Mouse (Mus musculus): ENCODE results near the gene Acsbg2. TPM values are rescaled to one million over a fixed set of nuclear protein-coding genes. Genes with fewer than 3 reads are reported as not detected.

The Acsbg2 gene
- polyA plus RNA-seq, 1 experiment, result not detected

DNA sequence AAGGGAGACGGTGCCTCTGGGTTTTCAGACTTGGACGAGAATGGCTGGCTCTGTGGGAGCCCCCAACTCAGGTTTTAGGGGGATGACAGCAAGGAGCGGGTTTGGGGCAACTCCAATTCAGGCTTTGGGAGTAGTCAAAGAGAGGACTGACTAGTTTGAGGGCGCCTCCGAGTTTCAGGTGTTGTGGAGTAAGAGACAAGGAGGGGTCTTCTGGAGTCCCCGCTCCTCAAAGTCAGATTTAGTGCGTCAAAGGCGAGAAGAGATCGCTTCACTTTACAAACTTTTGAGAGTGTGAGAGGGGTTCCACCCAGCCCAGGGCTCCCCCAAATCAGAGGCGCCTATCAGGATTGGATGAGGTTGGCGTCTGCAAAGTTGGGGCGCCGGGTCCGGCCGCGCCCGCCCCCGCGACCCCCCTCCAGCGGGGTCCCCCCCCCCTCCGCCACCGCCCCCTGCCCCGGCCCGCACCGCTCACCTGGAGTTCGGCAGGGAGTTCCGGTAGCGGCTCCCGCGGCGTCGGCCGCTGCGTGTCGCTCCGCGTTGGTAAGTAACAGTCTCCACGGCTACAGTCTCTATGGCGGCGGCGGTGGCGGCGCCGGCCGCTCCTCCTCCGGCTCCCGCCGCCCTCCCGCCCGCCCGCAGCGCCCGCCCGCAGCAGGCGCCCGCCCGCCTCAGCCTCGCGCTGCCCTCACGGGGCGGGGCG lies 43.7 kb downstream of the Acsbg2 start, which contains the start of gene Rfx2:
TSS of gene Rfx2 (minus strand) at position 603 of the 700 bp plus-strand sequence.
- TF ChIP-seq POLR2A (IDR thresholded peaks at IDR 0.05; ENCODE audit: borderline replicate concordance, low read depth, low read length), result no peak
- no peak for TF ChIP-seq CTCF (IDR thresholded peaks at IDR 0.05; ENCODE audit: low read depth, low read length)
- 0 out of 2 replicates have a peak, but pooled peaks cover 2% of the 10 kb centered on the region for H3K4me1 ChIP-seq (ENCODE audit: control insufficient read depth, insufficient read depth, low read length)

DNA sequence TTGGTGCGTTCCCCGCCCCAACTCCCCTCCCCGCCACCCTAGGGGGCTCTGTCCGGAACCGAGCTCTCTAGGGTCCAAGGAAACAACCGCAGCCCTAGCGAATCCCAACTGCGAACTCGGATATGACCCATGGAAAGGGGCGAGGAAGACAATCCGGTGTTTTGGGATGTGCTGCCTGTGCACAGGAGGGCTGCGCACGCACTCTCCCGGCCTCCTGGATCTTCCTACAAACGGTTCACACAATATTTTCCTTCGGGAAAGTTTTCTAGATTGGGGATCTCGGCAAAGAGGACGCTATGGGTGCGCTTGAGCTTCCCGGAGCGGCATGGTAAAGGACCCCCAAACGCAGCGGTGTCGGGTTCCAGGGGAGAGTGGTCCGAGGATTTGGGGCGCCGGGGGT lies 44.5 kb downstream of the Acsbg2 start:
- H3K4me3 ChIP-seq (ENCODE audit: insufficient read depth, low read length), result peak overlapping the region; percentile 4; the same call in 1 of the 2 replicates
- 0 out of 2 replicates have a peak, but pooled peaks cover 2% of the 10 kb centered on the region for H3K4me1 ChIP-seq (ENCODE audit: control insufficient read depth, insufficient read depth, low read length)
- TF ChIP-seq POLR2A (IDR thresholded peaks at IDR 0.05; ENCODE audit: borderline replicate concordance, low read depth, low read length) (no peak), CTCF (IDR thresholded peaks at IDR 0.05; ENCODE audit: low read depth, low read length) (no peak)
- no peak overlapping the region for H3K27ac ChIP-seq (ENCODE audit: insufficient read depth, low read depth, low read length)

More for the DNA sequence above, 43.7 kb downstream of the Acsbg2 start, which contains the start of gene Rfx2:
- Histone ChIP-seq H3K27ac (ENCODE audit: insufficient read depth, low read depth, low read length) (no peak within 1 kb of the TSS), H3K4me3 (ENCODE audit: insufficient read depth, low read length) (peak within 1 kb of the TSS; percentile 44)

DNA sequence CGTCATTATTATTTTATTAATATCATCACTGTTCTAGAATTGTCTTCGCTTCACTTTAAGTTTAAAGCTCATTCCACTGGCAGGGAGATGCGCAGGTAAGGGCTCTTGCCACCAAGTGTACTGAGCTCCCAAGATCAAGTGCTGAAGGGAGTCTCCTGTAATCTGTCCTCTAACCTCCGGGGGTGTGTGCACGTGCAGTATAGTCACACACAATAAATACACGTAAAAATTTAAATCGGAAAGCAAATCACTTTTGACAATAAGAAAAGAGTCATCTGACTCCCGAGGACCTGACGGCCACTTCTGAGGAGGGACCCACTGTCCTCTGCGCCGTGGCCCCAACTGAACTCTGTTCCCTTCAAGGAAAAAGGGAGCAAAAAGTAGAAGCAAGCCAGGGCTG lies 45.1 kb downstream of the Acsbg2 start:
- 0 out of 2 replicates have a peak, but pooled peaks cover 2% of the 10 kb centered on the region for H3K4me1 ChIP-seq (ENCODE audit: control insufficient read depth, insufficient read depth, low read length)
- H3K27ac ChIP-seq (ENCODE audit: insufficient read depth, low read depth, low read length), result no peak overlapping the region
- H3K4me3 ChIP-seq (ENCODE audit: insufficient read depth, low read length), result no peak overlapping the region
- TF ChIP-seq POLR2A (IDR thresholded peaks at IDR 0.05; ENCODE audit: borderline replicate concordance, low read depth, low read length) (no peak), CTCF (IDR thresholded peaks at IDR 0.05; ENCODE audit: low read depth, low read length) (no peak)

DNA sequence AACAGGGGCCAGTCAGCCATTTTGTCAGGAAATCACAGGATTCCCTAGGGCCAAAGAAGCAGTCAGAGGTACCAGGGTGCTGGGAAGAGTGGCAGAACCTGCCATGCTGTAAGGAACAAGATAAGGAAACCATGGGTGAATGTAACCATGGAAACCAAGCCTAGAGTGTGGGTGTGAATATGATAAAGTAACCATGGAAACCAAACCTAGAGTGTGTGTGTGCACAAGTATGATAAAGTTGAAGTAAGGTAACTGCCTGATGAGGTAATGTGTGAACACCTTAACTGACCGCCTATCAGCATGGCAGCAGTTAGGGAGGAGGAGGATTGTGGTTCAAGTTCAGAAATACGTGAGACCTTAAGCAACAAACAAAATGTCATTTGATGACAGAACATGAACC lies 47.5 kb downstream of the Acsbg2 start:
- TF ChIP-seq POLR2A (IDR thresholded peaks at IDR 0.05; ENCODE audit: borderline replicate concordance, low read depth, low read length) (no peak), CTCF (IDR thresholded peaks at IDR 0.05; ENCODE audit: low read depth, low read length) (no peak)
- no peak overlapping the region for H3K27ac ChIP-seq (ENCODE audit: insufficient read depth, low read depth, low read length)
- 0 out of 2 replicates have a peak, but pooled peaks cover 2% of the 10 kb centered on the region for H3K4me1 ChIP-seq (ENCODE audit: control insufficient read depth, insufficient read depth, low read length)
- H3K4me3 ChIP-seq (ENCODE audit: insufficient read depth, low read length), result no peak overlapping the region

DNA sequence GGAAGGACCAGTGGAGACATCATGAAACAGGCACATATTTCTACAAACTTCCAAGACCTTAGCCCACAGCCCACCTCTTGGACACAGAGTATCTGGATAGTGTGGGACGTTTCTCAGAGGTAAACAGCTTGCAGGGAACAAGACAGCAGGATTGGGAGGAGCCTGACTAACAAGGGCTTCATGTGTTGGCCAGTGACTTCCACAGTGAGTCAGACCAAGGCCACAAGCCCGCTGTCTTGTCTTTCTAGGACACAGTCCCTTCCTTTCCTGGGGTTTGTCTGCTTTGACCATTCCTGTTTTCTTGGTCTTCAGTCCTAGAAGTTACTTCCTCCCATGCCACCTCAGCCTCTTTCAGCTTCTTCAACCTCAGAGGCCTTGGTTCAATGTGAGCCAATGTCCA lies 50.9 kb downstream of the Acsbg2 start:
- Histone ChIP-seq H3K27ac (ENCODE audit: insufficient read depth, low read depth, low read length) (no peak overlapping the region), H3K4me1 (ENCODE audit: control insufficient read depth, insufficient read depth, low read length) (no peaks in the 10 kb centered on the region), H3K4me3 (ENCODE audit: insufficient read depth, low read length) (no peak overlapping the region)
- TF ChIP-seq CTCF (IDR thresholded peaks at IDR 0.05; ENCODE audit: low read depth, low read length) (no peak), POLR2A (IDR thresholded peaks at IDR 0.05; ENCODE audit: borderline replicate concordance, low read depth, low read length) (no peak)

DNA sequence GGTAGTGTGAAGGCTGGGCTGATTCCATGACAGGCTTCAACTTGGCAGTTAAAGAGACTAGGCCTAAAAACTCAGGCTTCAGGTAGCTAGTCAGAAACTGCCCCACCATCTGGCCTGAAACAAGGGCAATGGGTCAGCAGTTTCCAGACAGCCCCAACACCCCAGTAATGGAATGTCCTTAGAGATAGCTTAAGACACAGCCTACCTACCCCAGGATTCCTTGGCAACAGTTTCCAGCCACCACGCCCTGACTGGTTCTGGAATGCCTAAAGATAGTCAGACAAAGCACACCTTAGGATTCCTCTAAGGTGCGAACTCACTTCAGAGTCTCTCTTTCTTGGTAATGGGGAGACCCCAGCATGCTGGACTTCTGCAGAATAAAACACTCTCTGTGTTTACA lies 51.9 kb downstream of the Acsbg2 start:
- TF ChIP-seq CTCF (IDR thresholded peaks at IDR 0.05; ENCODE audit: low read depth, low read length), result no peak
- no peak for TF ChIP-seq POLR2A (IDR thresholded peaks at IDR 0.05; ENCODE audit: borderline replicate concordance, low read depth, low read length)
- no peak overlapping the region for H3K27ac ChIP-seq (ENCODE audit: insufficient read depth, low read depth, low read length)
- H3K4me3 ChIP-seq (ENCODE audit: insufficient read depth, low read length), result no peak overlapping the region
- H3K4me1 ChIP-seq (ENCODE audit: control insufficient read depth, insufficient read depth, low read length), result no peaks in the 10 kb centered on the region

DNA sequence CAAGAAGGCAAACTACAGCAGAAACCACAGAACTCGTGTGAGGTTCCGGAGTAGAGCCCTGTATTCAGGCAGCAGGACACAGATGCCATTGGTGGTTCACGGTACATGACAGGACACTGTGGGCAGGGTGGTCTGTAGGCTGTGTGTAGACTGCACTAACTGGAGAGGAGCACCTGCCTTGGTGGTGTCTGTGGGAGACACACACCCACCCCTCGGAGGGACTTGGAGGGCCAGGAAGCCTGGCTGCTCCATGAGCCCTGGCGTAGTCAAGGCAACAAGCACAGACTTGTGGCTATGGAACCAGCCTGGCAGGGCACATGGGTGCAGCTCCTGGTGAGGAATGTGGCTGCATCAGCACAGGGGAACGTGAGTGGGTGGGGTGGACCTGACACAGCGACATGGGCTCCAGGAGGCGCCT lies 54.5 kb downstream of the Acsbg2 start:
- no peaks in the 10 kb centered on the region for H3K4me1 ChIP-seq (ENCODE audit: control insufficient read depth, insufficient read depth, low read length)
- no peak for TF ChIP-seq POLR2A (IDR thresholded peaks at IDR 0.05; ENCODE audit: borderline replicate concordance, low read depth, low read length)
- TF ChIP-seq CTCF (IDR thresholded peaks at IDR 0.05; ENCODE audit: low read depth, low read length), result no peak
- H3K27ac ChIP-seq (ENCODE audit: insufficient read depth, low read depth, low read length), result no peak overlapping the region
- no peak overlapping the region for H3K4me3 ChIP-seq (ENCODE audit: insufficient read depth, low read length)

DNA sequence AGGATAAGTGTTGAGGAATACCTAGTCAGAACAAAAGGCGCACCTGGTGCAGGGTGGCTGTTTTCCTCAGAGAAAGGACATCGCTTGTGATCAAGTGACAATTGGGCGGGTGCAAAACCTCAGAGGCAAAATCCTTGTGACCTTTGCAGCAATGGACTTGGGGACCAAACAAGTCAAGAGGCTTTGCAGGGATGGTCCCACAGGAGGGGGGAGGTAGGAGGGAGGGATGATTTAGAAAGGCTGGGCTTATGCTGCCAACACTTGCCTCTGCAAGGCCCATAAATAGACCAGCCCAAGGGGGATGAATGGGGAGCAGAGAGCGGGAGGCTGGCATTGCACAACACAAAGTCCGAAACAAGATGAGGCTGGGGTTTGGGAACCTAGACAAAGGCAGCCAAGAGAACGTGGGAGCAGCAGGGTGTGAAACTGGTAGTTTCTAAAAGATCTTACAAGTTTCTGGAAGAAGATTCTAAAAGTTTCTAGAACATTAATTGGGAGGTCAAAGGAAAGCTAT lies 55.2 kb downstream of the Acsbg2 start:
- Histone ChIP-seq H3K27ac (ENCODE audit: insufficient read depth, low read depth, low read length) (no peak overlapping the region), H3K4me3 (ENCODE audit: insufficient read depth, low read length) (no peak overlapping the region), H3K4me1 (ENCODE audit: control insufficient read depth, insufficient read depth, low read length) (no peaks in the 10 kb centered on the region)
- TF ChIP-seq CTCF (IDR thresholded peaks at IDR 0.05; ENCODE audit: low read depth, low read length) (no peak), POLR2A (IDR thresholded peaks at IDR 0.05; ENCODE audit: borderline replicate concordance, low read depth, low read length) (no peak)

DNA sequence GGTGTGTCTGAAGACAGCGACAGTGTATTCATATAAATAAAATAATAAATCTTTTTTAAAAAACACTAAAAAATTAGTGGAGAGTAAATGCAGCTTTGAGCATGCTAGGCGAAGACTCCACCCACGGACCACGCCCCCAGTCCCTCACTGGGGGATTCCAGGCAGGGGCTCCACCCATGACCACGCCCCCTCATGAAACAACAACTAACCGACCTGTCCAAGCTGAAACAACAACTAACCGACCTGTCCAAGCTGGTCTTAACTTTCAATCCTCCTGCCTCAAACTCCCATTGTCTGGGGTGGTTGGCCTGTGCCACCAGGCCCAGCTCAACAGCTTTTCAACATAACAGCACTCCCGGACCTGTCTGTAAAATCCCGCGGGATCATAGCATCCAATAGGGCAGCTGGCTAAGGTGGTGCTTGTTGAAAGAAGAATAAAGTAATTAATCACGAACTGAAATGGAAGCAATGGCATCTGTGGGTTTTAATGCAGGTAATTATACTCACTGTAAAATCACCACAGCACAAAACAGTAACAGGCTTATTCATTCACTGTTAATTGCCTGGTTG lies 56.1 kb downstream of the Acsbg2 start:
- H3K27ac ChIP-seq (ENCODE audit: insufficient read depth, low read depth, low read length), result no peak overlapping the region
- no peak overlapping the region for H3K4me3 ChIP-seq (ENCODE audit: insufficient read depth, low read length)
- TF ChIP-seq CTCF (IDR thresholded peaks at IDR 0.05; ENCODE audit: low read depth, low read length), result no peak
- TF ChIP-seq POLR2A (IDR thresholded peaks at IDR 0.05; ENCODE audit: borderline replicate concordance, low read depth, low read length), result no peak
- H3K4me1 ChIP-seq (ENCODE audit: control insufficient read depth, insufficient read depth, low read length), result no peaks in the 10 kb centered on the region

DNA sequence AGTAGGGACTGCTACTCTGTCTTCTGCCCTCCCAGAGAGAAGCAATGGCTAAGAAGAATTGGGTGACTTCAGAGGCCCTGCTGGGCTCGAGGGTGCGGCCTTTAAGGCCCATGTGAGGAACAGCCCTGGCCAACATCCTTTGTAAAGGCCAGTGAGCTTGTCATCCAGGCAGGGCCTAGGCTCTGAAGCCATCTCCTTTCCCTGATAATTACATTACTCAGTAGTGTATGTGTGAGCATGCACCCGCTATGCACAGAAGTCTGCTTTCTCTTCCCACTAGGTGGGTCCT lies 59.2 kb downstream of the Acsbg2 start:
- H3K4me3 ChIP-seq (ENCODE audit: insufficient read depth, low read length), result no peak overlapping the region
- peaks cover 10% of the 10 kb centered on the region for H3K4me1 ChIP-seq (ENCODE audit: control insufficient read depth, insufficient read depth, low read length)
- no peak for TF ChIP-seq POLR2A (IDR thresholded peaks at IDR 0.05; ENCODE audit: borderline replicate concordance, low read depth, low read length)
- TF ChIP-seq CTCF (IDR thresholded peaks at IDR 0.05; ENCODE audit: low read depth, low read length), result no peak
- H3K27ac ChIP-seq (ENCODE audit: insufficient read depth, low read depth, low read length), result no peak overlapping the region

Data from bone marrow macrophage, adult 2 months (primary cell).